Mouse (Mus musculus): ENCODE results near the gene Lss. TPM values are rescaled to one million over a fixed set of nuclear protein-coding genes. Genes with fewer than 3 reads are reported as not detected.
A peak's percentile ranks its signal among the peaks of the same experiment; 100 is the strongest.

The Lss gene
- 23.2 and 26.5 TPM in 2 replicates for polyA plus RNA-seq (2015; fragmentation: Nextera tagmentation; extraction: Ambion mirVana)

- Histone ChIP-seq H3K4me1 (peaks cover 16% of the 10 kb centered on the region), H3K4me3 (peak within 1 kb of the TSS; percentile 70), H3K9me3 (no peaks in the 10 kb centered on the region), H3K27ac (peak within 1 kb of the TSS; percentile 66), H3K9ac (peak within 1 kb of the TSS; percentile 69), H3K4me2 (peak within 1 kb of the TSS; percentile 92), H3K36me3 (peaks cover 7% of the 10 kb centered on the region; the same call in 1 of the 2 replicates), H3K27me3 (no peaks in the 10 kb centered on the region)
- peak; percentile 99 for ATAC-seq (ENCODE audit: borderline replicate concordance, extremely low read depth, low FRiP score, low TSS enrichment)
- under 1% methylated on average over 37 of the region's 37 CpGs for WGBS
Measured at GRCm38 (mm10) chr10:76531375-76531774, at the start of gene Lss. TSS of gene Lss (plus strand) at chr10:76531588.

GRCm38 (mm10) chr10:76486302-76486701, 45.1 kb upstream of the Lss start:
- Histone ChIP-seq H3K4me3 (no peak overlapping the region), H3K4me1 (no peaks in the 10 kb centered on the region), H3K9ac (no peak overlapping the region), H3K27me3 (no peaks in the 10 kb centered on the region), H3K27ac (no peak overlapping the region), H3K9me3 (no peaks in the 10 kb centered on the region), H3K4me2 (no peak overlapping the region), H3K36me3 (peaks cover 93% of the 10 kb centered on the region)
- 93% methylated on average over 2 of the region's 2 CpGs for WGBS
- no peak for ATAC-seq (ENCODE audit: borderline replicate concordance, extremely low read depth, low FRiP score, low TSS enrichment)

- no peaks in the 10 kb centered on the region for H3K4me1 ChIP-seq
- 93% methylated on average over 8 of the region's 8 CpGs for WGBS
- no peaks in the 10 kb centered on the region for H3K9me3 ChIP-seq
- no peak overlapping the region for H3K27ac ChIP-seq
- peaks cover 91% of the 10 kb centered on the region for H3K36me3 ChIP-seq
- H3K4me2 ChIP-seq, result no peak overlapping the region
- no peak for ATAC-seq (ENCODE audit: borderline replicate concordance, extremely low read depth, low FRiP score, low TSS enrichment)
- H3K9ac ChIP-seq, result no peak overlapping the region
- H3K4me3 ChIP-seq, result no peak overlapping the region
- H3K27me3 ChIP-seq, result no peaks in the 10 kb centered on the region
Measured at GRCm38 (mm10) chr10:76488265-76488664, 43.1 kb upstream of the Lss start.

GRCm38 (mm10) chr10:76489205-76489604, 42.2 kb upstream of the Lss start:
- peaks cover 92% of the 10 kb centered on the region for H3K36me3 ChIP-seq
- no peak overlapping the region for H3K9ac ChIP-seq
- no peak overlapping the region for H3K4me3 ChIP-seq
- H3K27ac ChIP-seq, result no peak overlapping the region
- H3K4me1 ChIP-seq, result no peaks in the 10 kb centered on the region
- no peak overlapping the region for H3K4me2 ChIP-seq
- 83% methylated on average over 15 of the region's 15 CpGs for WGBS
- no peak for ATAC-seq (ENCODE audit: borderline replicate concordance, extremely low read depth, low FRiP score, low TSS enrichment)
- no peaks in the 10 kb centered on the region for H3K27me3 ChIP-seq
- no peaks in the 10 kb centered on the region for H3K9me3 ChIP-seq

- H3K27me3 ChIP-seq, result no peaks in the 10 kb centered on the region
- no peak overlapping the region for H3K27ac ChIP-seq
- ATAC-seq (ENCODE audit: borderline replicate concordance, extremely low read depth, low FRiP score, low TSS enrichment), result no peak
- H3K9me3 ChIP-seq, result no peaks in the 10 kb centered on the region
- no peak overlapping the region for H3K4me2 ChIP-seq
- H3K4me1 ChIP-seq, result no peaks in the 10 kb centered on the region
- 84% methylated on average over 1 of the region's 1 CpGs for WGBS
- H3K36me3 ChIP-seq, result peaks cover 84% of the 10 kb centered on the region
- no peak overlapping the region for H3K9ac ChIP-seq
- H3K4me3 ChIP-seq, result no peak overlapping the region
Measured at GRCm38 (mm10) chr10:76493527-76493926, 37.9 kb upstream of the Lss start.

- Histone ChIP-seq H3K27me3 (no peaks in the 10 kb centered on the region), H3K27ac (no peak overlapping the region), H3K9me3 (no peaks in the 10 kb centered on the region), H3K4me1 (no peaks in the 10 kb centered on the region), H3K4me2 (no peak overlapping the region), H3K36me3 (peaks cover 83% of the 10 kb centered on the region), H3K4me3 (no peak overlapping the region), H3K9ac (no peak overlapping the region)
- WGBS, result 85% methylated on average over 6 of the region's 6 CpGs
- ATAC-seq (ENCODE audit: borderline replicate concordance, extremely low read depth, low FRiP score, low TSS enrichment), result no peak
Measured at GRCm38 (mm10) chr10:76495501-76495900, 35.9 kb upstream of the Lss start.

- H3K36me3 ChIP-seq, result peaks cover 82% of the 10 kb centered on the region
Measured at GRCm38 (mm10) chr10:76496366-76496765, 35.0 kb upstream of the Lss start.

GRCm38 (mm10) chr10:76497522-76497921, 33.9 kb upstream of the Lss start:
- ATAC-seq (ENCODE audit: borderline replicate concordance, extremely low read depth, low FRiP score, low TSS enrichment), result no peak
- Histone ChIP-seq H3K4me1 (no peaks in the 10 kb centered on the region), H3K27ac (no peak overlapping the region), H3K9ac (no peak overlapping the region), H3K4me3 (no peak overlapping the region), H3K27me3 (no peaks in the 10 kb centered on the region), H3K36me3 (peaks cover 85% of the 10 kb centered on the region), H3K4me2 (no peak overlapping the region), H3K9me3 (no peaks in the 10 kb centered on the region)
- 94% methylated on average over 4 of the region's 4 CpGs for WGBS

More at GRCm38 (mm10) chr10:76496366-76496765, 35.0 kb upstream of the Lss start:
- H3K4me3 ChIP-seq, result no peak overlapping the region
- H3K9ac ChIP-seq, result no peak overlapping the region
- no peak for ATAC-seq (ENCODE audit: borderline replicate concordance, extremely low read depth, low FRiP score, low TSS enrichment)
- no peaks in the 10 kb centered on the region for H3K4me1 ChIP-seq
- no peaks in the 10 kb centered on the region for H3K27me3 ChIP-seq
- H3K4me2 ChIP-seq, result no peak overlapping the region
- no peak overlapping the region for H3K27ac ChIP-seq
- 88% methylated on average over 7 of the region's 7 CpGs for WGBS
- no peaks in the 10 kb centered on the region for H3K9me3 ChIP-seq

GRCm38 (mm10) chr10:76504271-76504943, 27.0 kb upstream of the Lss start:
- no peak overlapping the region for H3K27ac ChIP-seq
- H3K36me3 ChIP-seq, result peaks cover 84% of the 10 kb centered on the region
- no peak for ATAC-seq (ENCODE audit: borderline replicate concordance, extremely low read depth, low FRiP score, low TSS enrichment)
- 68% methylated on average over 11 of the region's 11 CpGs for WGBS
- H3K27me3 ChIP-seq, result no peaks in the 10 kb centered on the region
- H3K9me3 ChIP-seq, result no peaks in the 10 kb centered on the region
- no peak overlapping the region for H3K9ac ChIP-seq
- no peak overlapping the region for H3K4me3 ChIP-seq
- no peak overlapping the region for H3K4me2 ChIP-seq
- H3K4me1 ChIP-seq, result no peaks in the 10 kb centered on the region

- no peak for ATAC-seq (ENCODE audit: borderline replicate concordance, extremely low read depth, low FRiP score, low TSS enrichment)
- Histone ChIP-seq H3K36me3 (peaks cover 79% of the 10 kb centered on the region), H3K27ac (no peak overlapping the region), H3K9me3 (no peaks in the 10 kb centered on the region), H3K9ac (no peak overlapping the region), H3K4me1 (no peaks in the 10 kb centered on the region), H3K4me3 (no peak overlapping the region), H3K27me3 (no peaks in the 10 kb centered on the region), H3K4me2 (no peak overlapping the region)
- WGBS, result 87% methylated on average over 7 of the region's 7 CpGs
Measured at GRCm38 (mm10) chr10:76505865-76506264, 25.5 kb upstream of the Lss start.

GRCm38 (mm10) chr10:76512965-76513583, 18.3 kb upstream of the Lss start:
- Histone ChIP-seq H3K4me3 (no peak overlapping the region), H3K36me3 (peaks cover 51% of the 10 kb centered on the region), H3K27me3 (no peaks in the 10 kb centered on the region), H3K9me3 (no peaks in the 10 kb centered on the region), H3K4me1 (no peaks in the 10 kb centered on the region), H3K27ac (no peak overlapping the region), H3K9ac (no peak overlapping the region), H3K4me2 (no peak overlapping the region)
- 42% methylated on average over 5 of the region's 5 CpGs for WGBS
- ATAC-seq (ENCODE audit: borderline replicate concordance, extremely low read depth, low FRiP score, low TSS enrichment), result peak; percentile 69; the same call in 1 of the 2 replicates

GRCm38 (mm10) chr10:76530922-76531321, 466 bp upstream of the Lss start:
- peaks cover 4% of the 10 kb centered on the region; the same call in 1 of the 2 replicates for H3K36me3 ChIP-seq
- H3K4me1 ChIP-seq, result peaks cover 16% of the 10 kb centered on the region
- peak overlapping the region; percentile 92 for H3K4me2 ChIP-seq
- no peaks in the 10 kb centered on the region for H3K9me3 ChIP-seq
- H3K4me3 ChIP-seq, result peak overlapping the region; percentile 70
- H3K27ac ChIP-seq, result no peak overlapping the region
- WGBS, result 1% methylated on average over 11 of the region's 11 CpGs
- peak; percentile 67 for ATAC-seq (ENCODE audit: borderline replicate concordance, extremely low read depth, low FRiP score, low TSS enrichment)
- no peaks in the 10 kb centered on the region for H3K27me3 ChIP-seq
- H3K9ac ChIP-seq, result peak overlapping the region; percentile 44
